Mouse (Mus musculus) E14TG2a.4 (cell line): ENCODE data around the gene Cmip.

Experiments
- H3K27me3 ChIP-seq: 2 replicates; pipeline ENCODE4 v1.6.1; 2014; ENCODE audit warnings: low read length, control low read depth; ENCODE audit not compliant: insufficient read depth
- H3K36me3 ChIP-seq: 2 replicates; pipeline ENCODE4 v1.6.1; 2014; ENCODE audit warnings: low read length, control low read depth; ENCODE audit not compliant: insufficient read depth
- H3K4me1 ChIP-seq: replicated peaks from 2 replicates; pipeline ENCODE4 v1.6.1; 2014; ENCODE audit warnings: low read depth, low read length, control low read depth
- H3K4me3 ChIP-seq: replicated peaks from 2 replicates; pipeline ENCODE4 v1.5.1; 2014; ENCODE audit warnings: mild to moderate bottlenecking, low read length
- H3K9me3 ChIP-seq: 2 replicates; pipeline ENCODE4 v1.6.1; 2014; ENCODE audit warnings: low read length, control low read depth
- CTCF ChIP-seq: conservative IDR thresholded peaks from 2 replicates; pipeline ENCODE4 v1.5.1; 2014; ENCODE audit warnings: low read length
- NANOG ChIP-seq: IDR thresholded peaks from 2 replicates; pipeline ENCODE4 v1.6.1; 2014; ENCODE audit warnings: borderline replicate concordance, low read length, mixed read lengths
- POU5F1 ChIP-seq: IDR thresholded peaks from 2 replicates; pipeline ENCODE4 v1.6.1; 2014; ENCODE audit warnings: low read length, borderline replicate concordance

Gene Cmip

GRCm38 (mm10) chr8:117233199-117233598 is 23.7 kb upstream of the Cmip start:
- no peaks in the 10 kb centered on the region for H3K36me3 ChIP-seq
- H3K27me3 ChIP-seq, result no peaks in the 10 kb centered on the region
- TF ChIP-seq POU5F1 (no peak), CTCF (no peak), NANOG (no peak)
- H3K9me3 ChIP-seq, result 0 out of 2 replicates have a peak, but pooled peaks cover 5% of the 10 kb centered on the region
- no peak overlapping the region for H3K4me3 ChIP-seq
- peaks cover 36% of the 10 kb centered on the region for H3K4me1 ChIP-seq

GRCm38 (mm10) chr8:117236531-117236930 is 20.3 kb upstream of the Cmip start:
- H3K4me3 ChIP-seq, result no peak overlapping the region
- no peaks in the 10 kb centered on the region for H3K36me3 ChIP-seq
- H3K4me1 ChIP-seq, result peaks cover 68% of the 10 kb centered on the region
- TF ChIP-seq NANOG (peak; percentile 14; the same call in 1 of the 2 replicates), CTCF (no peak)
- H3K27me3 ChIP-seq, result no peaks in the 10 kb centered on the region
- H3K9me3 ChIP-seq, result 0 out of 2 replicates have a peak, but pooled peaks cover 5% of the 10 kb centered on the region

GRCm38 (mm10) chr8:117240326-117240725 is 16.5 kb upstream of the Cmip start:
- Histone ChIP-seq H3K4me1 (peaks cover 90% of the 10 kb centered on the region), H3K4me3 (no peak overlapping the region), H3K27me3 (no peaks in the 10 kb centered on the region), H3K36me3 (no peaks in the 10 kb centered on the region), H3K9me3 (0 out of 2 replicates have a peak, but pooled peaks cover 5% of the 10 kb centered on the region)
- TF ChIP-seq CTCF, result no peak
- TF ChIP-seq NANOG, result no peak
- no peak for TF ChIP-seq POU5F1

GRCm38 (mm10) chr8:117240841-117241494 is 15.9 kb upstream of the Cmip start:
- Histone ChIP-seq H3K4me1 (peaks cover 85% of the 10 kb centered on the region), H3K36me3 (no peaks in the 10 kb centered on the region), H3K4me3 (no peak overlapping the region), H3K9me3 (0 out of 2 replicates have a peak, but pooled peaks cover 2% of the 10 kb centered on the region), H3K27me3 (peaks cover 3% of the 10 kb centered on the region; the same call in 1 of the 2 replicates)
- TF ChIP-seq POU5F1 (no peak), CTCF (no peak), NANOG (no peak)

- peak; percentile 84; the same call in 1 of the 2 replicates for TF ChIP-seq NANOG
- no peak for TF ChIP-seq CTCF
- no peak for TF ChIP-seq POU5F1
- Histone ChIP-seq H3K27me3 (peaks cover 8% of the 10 kb centered on the region), H3K4me3 (no peak overlapping the region), H3K9me3 (no peaks in the 10 kb centered on the region), H3K4me1 (peaks cover 78% of the 10 kb centered on the region), H3K36me3 (no peaks in the 10 kb centered on the region)
Measured at GRCm38 (mm10) chr8:117241848-117242247, 15.0 kb upstream of the Cmip start.

- H3K36me3 ChIP-seq, result no peaks in the 10 kb centered on the region
- H3K4me3 ChIP-seq, result 0 out of 2 replicates have a peak overlapping the region, but pooled peaks have one; percentile 4
- no peaks in the 10 kb centered on the region for H3K9me3 ChIP-seq
- peaks cover 74% of the 10 kb centered on the region for H3K4me1 ChIP-seq
- H3K27me3 ChIP-seq, result peaks cover 13% of the 10 kb centered on the region
- TF ChIP-seq CTCF (no peak), POU5F1 (no peak)
Measured at GRCm38 (mm10) chr8:117242286-117242685, 14.6 kb upstream of the Cmip start.

- Histone ChIP-seq H3K36me3 (no peaks in the 10 kb centered on the region), H3K4me3 (no peak overlapping the region), H3K27me3 (peaks cover 36% of the 10 kb centered on the region), H3K4me1 (peaks cover 58% of the 10 kb centered on the region), H3K9me3 (no peaks in the 10 kb centered on the region)
- TF ChIP-seq CTCF (no peak), POU5F1 (no peak), NANOG (no peak)
Measured at GRCm38 (mm10) chr8:117244601-117245000, 12.3 kb upstream of the Cmip start.

GRCm38 (mm10) chr8:117248341-117248740 is 8.5 kb upstream of the Cmip start:
- no peaks in the 10 kb centered on the region for H3K36me3 ChIP-seq
- H3K27me3 ChIP-seq, result peaks cover 58% of the 10 kb centered on the region
- H3K9me3 ChIP-seq, result no peaks in the 10 kb centered on the region
- H3K4me1 ChIP-seq, result peaks cover 54% of the 10 kb centered on the region
- H3K4me3 ChIP-seq, result no peak overlapping the region
- TF ChIP-seq POU5F1, result no peak
- TF ChIP-seq NANOG, result no peak
- TF ChIP-seq CTCF, result no peak
